Mouse (Mus musculus): Measurements from ENCODE around the gene Ythdf2.
A peak's percentile ranks its signal among the peaks of the same experiment; 100 is the strongest.

Ythdf2 gene

DNA sequence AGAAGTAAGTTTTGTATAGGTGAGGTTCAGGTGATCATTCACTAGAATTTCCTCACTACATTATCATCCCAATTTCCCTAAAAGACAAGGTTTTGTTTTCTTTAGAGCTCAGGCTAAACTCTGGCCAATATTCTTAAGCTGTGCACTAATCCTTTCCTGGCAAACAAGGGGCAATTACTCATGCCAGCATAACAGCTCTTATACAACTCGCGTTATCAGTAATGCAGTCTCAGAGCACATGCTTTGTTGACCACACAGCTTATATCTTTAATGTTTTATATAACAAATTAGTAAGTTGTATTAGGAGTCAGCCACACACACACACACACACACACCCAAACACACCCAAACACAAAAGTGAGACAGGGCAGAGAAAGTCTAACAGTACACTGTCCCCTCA, 1.8 kb downstream of the Ythdf2 start:
- DNase-seq (ENCODE audit: low read depth, low spot score): no peak

DNA sequence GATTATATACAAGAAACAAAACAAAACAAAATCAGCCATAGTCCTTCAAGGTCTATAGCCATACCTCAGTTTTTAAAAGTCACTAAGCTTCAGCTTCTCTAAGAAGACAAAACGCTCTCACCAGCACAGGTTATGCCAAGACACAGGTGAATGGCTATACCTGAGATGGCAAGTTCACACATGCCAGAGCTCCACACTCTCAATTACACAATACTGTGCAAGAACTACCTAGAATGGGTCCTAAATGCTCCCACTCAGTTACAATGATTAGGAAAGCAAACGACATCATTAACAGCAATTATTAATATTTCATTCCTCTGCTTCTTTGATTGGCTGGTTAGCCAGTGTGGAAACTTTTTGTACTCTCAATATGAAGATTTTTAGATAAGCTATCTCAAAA, 2.8 kb downstream of the Ythdf2 start:
- no peak for DNase-seq (ENCODE audit: low read depth, low spot score)

DNA sequence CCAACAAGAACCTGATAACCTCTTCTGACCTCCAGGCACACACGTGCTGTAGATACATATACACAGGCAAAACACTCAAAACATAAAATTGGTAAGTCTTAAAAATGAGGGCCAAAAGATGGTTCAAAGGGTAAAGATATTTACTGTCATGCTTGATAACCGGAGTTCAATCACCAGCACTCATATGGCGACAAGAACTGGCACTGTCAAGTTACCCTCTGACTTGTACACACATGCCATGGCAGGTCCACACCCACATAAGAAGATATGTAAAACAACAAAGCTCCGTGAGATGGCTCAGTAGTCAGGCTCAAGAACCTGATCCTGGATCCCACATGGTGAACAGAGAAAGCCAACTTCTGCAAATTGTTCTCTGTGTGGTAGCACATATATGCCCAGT, 4.8 kb downstream of the Ythdf2 start:
- no peak for DNase-seq (ENCODE audit: low read depth, low spot score)

DNA sequence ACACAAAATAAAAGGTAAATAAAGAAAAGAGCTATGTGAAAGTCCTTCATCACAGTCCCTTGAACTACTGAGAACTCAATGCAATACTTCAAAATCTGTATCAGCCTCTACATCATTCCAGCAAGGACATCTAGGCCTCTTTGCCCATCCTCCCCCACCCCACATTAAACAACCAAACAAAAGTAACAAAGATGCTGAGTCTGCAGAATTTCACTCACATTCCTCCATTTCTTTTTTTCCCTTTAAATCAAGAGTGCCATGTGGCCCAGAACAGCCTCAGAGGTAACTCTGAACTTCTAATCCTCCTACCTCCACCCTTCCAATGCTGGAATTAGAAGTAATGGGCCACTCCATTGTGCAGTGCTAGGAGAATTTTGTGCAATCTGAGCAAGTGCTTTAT, 13.3 kb downstream of the Ythdf2 start:
- no peak for DNase-seq (ENCODE audit: low read depth, low spot score)

DNA sequence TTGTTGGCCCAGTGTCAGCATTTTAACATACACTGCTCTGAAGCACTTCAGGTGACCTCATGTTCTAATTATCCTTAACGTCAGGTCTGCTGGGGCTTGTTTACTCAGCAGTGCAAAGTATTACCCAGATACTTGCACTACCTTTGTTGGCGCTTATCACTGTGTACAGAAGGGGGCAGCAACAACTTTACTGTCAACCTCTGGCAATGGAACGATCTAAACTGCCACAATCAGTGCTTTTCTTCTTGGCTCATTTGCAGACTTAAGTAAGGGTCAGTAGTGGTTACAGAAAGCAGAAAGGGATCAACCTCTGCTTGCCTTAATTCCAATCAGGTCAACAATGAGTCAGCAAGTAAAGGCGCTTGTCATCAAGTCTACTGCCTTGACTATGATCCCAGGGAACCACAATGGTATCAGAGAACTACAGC, 13.8 kb downstream of the Ythdf2 start:
- no peak for DNase-seq (ENCODE audit: low read depth, low spot score)

DNA sequence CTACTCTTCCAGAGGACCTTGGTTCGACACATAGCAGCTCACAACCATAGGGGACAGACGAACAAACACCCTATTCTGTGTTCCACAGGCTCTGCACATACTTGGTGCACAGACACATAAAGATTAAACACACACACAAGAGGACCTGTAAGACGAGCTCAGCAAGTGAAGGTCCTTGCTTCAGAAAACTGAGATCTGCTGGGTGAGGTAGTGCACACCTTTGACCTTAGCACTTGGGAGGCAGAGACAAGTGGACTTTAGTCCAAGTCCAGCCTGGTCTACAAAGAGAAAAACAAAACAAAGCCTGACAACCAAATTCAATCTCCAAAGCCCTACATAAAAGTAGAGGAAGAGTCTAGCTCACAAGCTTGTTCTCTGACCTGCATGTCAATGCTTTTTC, 17.1 kb downstream of the Ythdf2 start:
- no peak for DNase-seq (ENCODE audit: low read depth, low spot score)

DNA sequence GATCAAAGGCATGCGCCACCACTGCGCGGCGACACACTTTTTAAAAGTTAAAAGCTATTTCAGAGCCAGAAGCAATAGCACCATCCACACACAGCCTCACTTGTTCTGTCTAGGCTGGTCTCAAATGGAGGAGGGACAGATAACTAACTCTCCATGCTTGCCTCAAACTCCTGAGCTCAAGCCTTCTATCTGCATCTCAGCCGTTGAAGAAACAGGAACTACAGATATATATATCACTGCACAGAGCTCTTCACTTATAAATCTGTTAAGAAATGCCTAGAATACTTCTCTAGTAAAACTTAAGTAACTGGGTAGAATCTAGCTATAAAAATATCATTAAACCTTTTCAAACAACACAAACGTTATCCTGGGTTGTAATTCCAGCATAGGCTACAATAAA, 17.7 kb downstream of the Ythdf2 start:
- no peak for DNase-seq (ENCODE audit: low read depth, low spot score)

DNA sequence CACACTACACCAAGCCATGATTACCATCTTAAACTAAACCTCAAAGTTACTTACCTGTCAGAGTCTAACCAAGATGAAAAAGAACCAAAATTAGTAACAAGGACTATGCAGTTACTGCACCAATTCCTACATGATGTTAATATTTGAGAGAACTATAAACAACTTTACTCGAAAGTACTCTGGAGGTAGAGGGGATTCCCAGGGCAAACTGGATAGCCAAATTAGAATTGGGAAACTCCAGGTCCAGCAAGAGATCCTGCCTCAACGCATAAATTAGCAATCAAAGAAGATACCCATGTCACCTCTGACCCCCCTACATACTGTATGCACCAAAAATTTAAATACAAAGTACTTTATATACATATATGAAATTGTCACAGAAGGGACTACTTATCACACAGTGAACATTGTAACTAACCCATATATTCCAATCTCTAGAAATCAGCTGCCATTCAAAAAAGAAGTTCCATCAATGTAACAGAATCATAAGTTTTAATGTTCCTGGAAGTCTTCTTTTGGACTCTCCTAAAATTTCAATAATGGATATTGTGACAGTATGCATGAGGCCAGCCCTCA, 24.2 kb downstream of the Ythdf2 start:
- no peak for DNase-seq (ENCODE audit: low read depth, low spot score)

DNA sequence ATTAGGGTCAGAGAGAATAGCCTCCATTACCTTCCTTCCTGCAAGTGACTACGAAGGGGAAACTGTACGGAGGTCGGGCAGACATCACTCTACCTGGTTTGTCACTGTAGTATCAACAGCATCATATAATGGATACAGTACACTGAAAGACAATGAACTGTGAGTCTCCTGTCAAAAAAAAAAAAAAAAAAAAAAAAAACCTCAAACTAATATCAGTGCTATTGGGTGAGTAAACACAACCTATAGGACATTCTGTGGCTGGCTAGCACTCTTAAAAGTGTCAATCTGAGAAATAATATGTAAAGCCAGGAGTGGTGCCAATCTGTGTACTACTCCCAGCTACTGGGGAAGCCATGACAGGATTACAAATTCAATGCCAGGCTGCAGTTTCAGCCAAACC, 28.9 kb downstream of the Ythdf2 start:
- DNase-seq (ENCODE audit: low read depth, low spot score): no peak

DNA sequence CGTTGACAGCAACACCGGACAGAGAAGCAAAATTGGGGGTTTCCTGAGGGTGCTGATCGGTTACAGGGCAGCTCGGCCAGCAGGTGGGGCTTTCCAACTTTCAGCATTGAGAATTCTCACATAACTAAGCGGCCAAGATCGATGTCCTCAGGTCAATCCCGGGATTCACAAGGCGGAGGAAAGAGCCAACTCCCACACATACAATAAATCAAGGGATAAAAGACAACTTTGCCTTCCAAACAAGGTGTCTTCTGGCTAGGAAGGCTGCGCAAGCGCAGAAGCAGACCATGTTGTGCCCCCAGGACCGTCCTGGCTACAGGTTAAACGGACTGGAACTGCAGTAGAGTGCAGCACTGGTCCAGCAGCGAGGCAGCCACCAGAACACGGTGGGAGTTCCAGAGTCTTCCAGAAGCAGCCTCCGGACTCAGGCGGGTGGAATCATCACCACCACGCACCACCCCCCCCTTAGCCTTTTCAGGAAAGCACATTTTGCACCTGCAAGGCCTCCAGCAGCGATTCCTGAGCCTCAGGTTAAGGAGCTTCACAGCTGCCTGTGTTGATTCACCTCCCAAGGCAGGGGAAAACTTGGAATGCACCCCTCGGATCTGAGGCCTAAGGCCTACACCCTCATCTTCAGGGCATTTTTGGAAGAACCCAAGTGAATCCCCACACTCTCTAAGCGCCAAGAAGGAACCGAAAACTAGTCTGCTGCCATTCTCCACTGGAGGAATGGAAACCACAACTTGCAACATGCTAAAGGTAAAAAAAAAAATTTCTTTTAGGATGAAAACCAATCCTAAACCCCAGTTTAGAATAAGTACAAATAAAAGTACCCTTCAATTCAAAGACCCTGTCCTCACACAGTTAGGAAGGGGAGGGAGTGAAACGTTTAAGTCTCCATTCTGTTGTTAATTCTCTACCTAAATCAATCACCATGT, 30.1 kb downstream of the Ythdf2 start:
- DNase-seq (ENCODE audit: low read depth, low spot score): no peak

DNA sequence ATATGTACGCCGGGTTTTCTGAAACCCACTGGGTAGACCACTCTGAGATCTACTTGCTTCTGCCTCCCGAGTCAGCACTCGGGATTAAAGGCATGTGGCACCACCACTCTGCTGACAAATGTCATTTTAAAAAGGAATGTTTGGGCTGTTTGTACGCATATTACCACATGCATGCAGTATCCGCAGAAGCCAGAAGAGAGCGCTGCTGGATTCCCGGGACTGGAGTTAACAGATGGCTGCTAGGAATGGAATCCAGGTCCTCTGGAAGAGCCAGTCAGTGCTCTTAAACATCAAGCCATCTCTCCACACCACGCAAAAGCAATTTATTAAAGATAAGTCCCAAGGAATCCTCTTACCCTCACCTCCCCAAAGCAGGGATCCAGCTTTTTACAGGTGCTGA, 31.4 kb downstream of the Ythdf2 start:
- DNase-seq (ENCODE audit: low read depth, low spot score): no peak

DNA sequence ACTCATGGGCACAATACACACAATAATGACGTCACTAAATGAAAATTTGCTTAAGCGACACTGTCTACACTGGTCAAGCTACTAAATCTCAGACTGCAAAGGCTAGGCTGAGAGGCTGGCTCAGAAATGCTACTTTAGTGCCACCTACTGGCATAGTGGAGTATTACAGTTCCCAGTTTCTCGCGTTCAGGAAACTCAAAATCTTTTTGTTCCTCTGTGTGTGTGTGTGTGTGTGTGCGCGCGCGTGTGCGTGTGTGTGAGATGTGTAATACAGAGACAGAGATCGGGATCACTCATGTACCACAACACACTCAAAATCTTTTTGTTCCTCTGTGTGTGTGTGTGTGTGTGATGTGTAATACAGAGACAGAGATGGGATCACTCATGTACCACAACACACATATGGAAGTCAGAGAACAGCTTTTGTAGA, 33.5 kb downstream of the Ythdf2 start:
- peak; percentile 68 for DNase-seq (ENCODE audit: low read depth, low spot score)

DNA sequence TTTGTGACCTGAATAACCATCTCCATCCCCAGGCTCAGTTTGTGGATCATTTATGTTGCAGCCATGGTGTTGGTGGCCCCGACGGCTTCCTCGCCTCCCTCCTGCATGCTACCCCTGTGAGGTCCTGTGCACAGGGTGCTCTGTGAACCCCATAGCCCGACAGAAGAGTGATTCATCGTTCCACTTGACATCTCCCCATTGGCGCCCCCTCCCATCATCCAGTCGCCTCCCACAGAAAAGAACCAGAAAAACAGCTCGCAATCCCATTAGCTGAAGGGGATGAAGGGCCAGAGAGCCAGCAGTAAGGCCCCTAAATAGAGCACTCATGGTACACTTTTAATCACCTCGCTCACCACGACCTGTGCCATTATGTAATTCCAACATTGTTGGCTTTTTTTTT, 35.6 kb downstream of the Ythdf2 start:
- no peak for DNase-seq (ENCODE audit: low read depth, low spot score)

DNA sequence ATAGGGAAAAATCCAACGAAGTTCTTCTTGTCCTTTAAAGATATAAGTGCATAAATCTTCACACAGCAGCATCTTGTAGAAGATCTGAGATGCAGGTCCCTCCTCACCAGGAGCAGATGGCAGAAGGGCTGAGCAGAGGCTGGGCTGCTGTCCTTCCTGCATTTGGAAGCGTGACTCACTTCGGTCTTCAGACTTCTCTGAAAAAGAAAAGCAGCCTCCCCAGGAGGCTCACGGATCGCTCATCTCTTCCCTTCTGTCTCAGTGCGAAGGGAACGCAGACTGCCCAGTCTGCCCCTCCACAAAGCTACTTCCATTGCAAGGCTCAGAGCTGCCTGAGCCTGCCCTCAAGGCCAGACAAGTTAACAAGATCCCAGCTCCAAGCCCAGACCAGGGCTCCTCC, 41.2 kb downstream of the Ythdf2 start:
- DNase-seq (ENCODE audit: low read depth, low spot score): no peak

DNA sequence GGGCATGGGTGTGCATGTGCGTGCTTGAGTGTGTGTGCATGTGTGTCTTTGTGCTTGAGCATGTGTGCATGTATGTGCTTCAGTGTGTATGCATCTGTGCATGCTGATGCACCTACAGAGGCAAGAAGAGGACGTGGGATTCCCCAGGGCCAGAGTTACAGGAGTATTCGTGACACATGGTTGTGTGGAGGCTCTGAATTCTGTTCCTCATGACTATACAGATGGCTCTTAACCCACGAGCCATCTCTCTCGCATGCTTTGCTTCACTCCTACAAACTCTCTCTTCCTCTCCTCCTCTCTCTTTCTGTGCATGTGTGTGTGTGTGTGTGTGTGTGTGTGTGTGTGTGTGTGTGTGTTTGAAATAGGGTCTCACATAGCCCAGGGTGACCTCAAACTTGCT, 42.3 kb downstream of the Ythdf2 start:
- no peak for DNase-seq (ENCODE audit: low read depth, low spot score)

DNA sequence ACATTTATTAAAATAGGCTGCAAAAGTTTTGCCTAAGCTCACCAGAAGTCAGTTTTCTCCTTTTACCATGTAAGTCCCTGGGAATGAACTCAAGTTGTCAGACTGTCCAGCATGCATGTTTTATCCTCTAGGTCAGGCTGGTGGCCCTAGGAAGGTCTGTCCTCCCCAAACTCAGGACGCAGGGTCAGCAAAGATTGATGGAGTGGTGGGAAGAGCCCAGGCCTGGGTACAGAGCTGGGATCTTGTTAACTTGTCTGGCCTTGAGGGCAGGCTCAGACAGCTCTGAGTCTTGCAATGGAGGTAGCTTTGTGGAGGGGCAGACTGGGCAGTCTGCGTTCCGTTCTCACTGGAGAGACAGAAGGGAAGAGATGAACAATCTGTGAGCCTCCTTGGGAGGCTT, 42.8 kb downstream of the Ythdf2 start:
- DNase-seq (ENCODE audit: low read depth, low spot score): no peak

DNA sequence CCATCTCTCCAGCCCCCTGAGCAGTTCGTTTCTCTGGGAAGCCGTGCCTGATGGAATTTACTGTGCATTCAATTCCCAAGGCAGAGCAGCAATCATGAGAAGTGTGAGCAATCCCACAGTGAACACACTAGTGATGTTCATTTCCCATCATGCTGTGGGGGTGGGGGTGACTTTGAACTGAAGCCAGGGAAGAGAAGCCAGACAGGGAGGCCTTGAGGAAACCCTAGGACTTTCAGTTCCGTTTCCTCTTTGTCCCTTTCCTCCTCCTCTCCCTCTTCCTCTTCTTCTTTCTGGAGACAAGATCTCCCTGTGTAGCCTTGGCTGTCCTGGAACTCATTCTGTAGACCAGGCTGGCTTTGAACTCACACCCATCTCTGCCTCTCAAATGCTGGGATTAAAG, 44.7 kb downstream of the Ythdf2 start:
- no peak for DNase-seq (ENCODE audit: low read depth, low spot score)

DNA sequence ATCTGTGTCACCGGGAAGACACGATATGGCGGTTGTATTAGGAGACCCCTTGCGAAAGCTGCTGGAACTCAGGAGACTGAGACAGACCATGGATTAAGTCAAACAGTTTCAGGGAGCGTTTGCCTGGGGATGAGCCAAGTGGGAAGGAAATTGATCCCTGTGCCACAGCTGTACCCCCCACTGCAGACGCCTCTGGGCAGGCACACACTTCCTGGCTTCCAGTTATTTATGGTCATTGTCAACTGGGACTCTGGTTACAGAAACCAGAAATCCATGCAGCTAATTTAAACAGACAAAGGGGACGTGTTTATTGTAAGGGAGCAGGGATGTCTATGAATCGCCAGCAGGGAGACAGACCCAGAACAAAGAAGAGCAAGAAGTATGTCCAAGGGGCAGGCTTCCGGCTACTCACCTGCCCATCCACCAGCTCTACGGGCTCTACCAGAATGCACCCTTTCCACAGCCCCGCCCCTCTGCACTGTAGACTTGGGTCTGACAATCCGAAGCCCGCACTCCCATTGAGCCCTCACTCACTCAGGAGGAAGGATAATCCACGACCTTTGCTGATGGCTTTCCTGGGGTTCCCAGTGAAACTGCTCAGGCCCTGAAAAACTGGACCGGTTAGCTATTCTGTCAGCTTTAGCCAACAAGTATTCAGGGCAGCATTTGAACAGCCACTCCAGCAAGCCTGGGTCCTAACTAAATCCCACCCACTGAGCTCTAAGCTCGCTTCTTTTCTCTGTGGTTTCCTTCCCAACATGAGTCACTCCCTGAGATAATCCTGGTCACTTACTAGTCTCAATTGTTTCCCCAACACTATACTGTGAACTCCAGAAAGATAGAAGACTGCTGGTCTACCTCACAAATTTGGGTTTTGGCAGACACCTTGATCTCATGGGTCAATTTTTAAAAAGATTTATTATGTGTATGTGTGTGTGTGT, 45.5 kb downstream of the Ythdf2 start:
- no peak for DNase-seq (ENCODE audit: low read depth, low spot score)

DNA sequence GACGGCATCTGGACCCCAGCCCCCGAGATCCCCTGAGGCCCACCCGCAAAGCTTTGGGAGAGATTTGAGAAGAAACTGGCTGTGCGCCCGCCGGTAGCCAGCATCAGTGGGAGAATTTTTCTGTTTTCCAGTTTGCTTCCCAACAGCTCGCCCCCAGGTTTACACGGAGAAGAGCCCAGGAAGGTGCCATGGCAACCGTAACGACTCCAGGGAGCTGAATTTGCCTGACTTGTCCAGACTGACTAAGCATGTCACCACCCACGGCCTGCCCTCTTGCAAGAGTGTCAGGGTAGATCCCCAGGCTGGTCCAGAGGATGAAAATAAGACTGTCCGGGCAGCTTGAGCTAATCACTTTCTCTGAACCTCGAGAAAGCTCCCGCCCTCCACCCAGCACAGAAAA, 46.4 kb downstream of the Ythdf2 start:
- no peak for DNase-seq (ENCODE audit: low read depth, low spot score)

DNA sequence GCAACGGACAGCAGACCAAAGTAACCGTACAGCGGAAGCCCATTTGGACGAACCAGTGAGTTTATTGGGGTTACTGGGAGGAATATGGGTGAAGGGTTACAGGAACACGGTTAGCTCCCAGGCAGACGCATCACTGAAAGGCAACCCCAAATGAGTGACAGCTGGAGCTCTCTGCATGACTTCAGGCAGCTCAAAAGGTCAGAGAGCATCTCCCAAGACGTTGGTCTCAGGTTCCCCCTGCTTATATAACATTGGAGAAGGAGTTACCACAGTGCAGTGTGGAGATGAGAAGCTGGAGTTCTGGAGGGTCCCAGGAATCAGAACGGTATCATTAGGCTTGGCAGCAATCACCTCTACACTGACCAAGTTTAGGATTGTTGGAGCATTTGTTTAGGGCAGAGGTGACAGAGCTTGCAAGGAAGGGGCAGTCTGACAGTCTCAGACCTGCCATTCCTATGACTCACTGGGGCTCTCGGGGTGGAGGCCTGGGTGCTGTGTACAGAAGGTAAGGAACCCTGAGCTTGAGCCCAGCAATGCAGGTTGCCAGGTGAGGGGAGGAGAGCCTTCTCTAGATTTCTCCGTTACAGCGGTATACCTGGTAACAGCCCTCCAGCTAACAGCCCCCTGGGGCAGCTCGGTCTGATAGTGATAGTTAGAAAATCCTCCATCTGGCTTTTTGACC, 55.0 kb downstream of the Ythdf2 start:
- no peak for DNase-seq (ENCODE audit: low read depth, low spot score)

DNA sequence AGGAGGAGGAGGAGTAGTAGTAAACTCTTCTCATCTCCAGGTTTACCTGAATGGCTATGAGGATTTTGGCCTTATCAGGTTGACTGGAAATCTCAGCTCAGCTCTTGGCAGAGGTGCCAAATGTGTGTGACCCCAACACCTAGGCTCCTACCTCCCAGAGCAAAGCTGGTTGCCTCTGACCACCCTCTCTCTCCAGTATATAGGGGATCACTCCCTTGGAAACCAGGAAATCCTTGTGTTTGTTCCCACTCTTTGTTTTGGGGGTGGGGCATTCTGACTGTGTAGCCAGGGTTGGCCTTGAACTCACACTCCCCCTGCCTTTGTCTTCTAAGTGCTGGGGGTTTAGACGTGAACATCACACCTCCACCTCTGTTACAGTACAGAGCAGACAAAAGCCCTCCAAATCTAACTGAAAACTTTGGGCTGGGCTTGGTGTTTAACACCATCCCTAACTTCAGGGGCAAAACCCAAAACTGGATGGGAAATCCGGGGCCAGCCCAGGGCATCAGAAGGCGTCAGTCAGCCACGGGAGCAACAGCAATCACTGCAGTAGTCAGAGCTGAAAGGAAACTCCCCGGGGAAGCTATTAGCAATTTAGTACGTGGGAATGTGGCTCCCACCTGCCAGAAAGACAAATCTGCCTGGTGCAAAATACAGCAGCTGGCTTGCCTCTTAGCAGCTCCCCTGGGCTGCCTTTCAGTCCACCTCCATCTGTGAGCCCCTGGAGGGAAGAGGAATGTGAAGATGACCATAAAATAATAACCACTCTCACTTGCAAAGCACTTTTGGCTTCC, 57.0 kb downstream of the Ythdf2 start:
- no peak for DNase-seq (ENCODE audit: low read depth, low spot score)

Measured in retina, postnatal 7 days (tissue).